Mouse (Mus musculus) CH12.LX (cell line): ENCODE measurements at regions not wholly inside any gene's neighbourhood (a gene's known extent, or its start where the extent isn't known, plus 50 kb on each side); places are given as distances from the start of the nearest gene placed in this dataset.

Source experiments
- CTCF ChIP-seq, 2 experiments: IDR thresholded peaks in 1 of 2; conservative IDR thresholded peaks in 1 of 2; 2 replicates each; pipeline ENCODE4 v1.5.1; 2011 to 2012; ENCODE audit warnings: low read depth in 2 of 2, low read length in 2 of 2, improper control_type of control experiment in 1 of 2, inconsistent platforms in 1 of 2, mild to moderate bottlenecking in 1 of 2, moderate library complexity in 1 of 2
- E2F4 ChIP-seq: IDR thresholded peaks from 2 replicates; pipeline ENCODE4 v1.6.1; 2011; ENCODE audit warnings: low read depth, low read length, improper control_type of control experiment; ENCODE audit not compliant: insufficient replicate concordance
- ETS1 ChIP-seq: conservative IDR thresholded peaks from 2 replicates; pipeline ENCODE4 v1.6.1; 2012; ENCODE audit warnings: low read depth, mild to moderate bottlenecking, inconsistent platforms, low read length, improper control_type of control experiment, moderate library complexity
- HCFC1 ChIP-seq: IDR thresholded peaks from 2 replicates; pipeline ENCODE4 v1.6.1; 2012; ENCODE audit warnings: low read depth, mild to moderate bottlenecking, inconsistent platforms, low read length, improper control_type of control experiment
- MAX ChIP-seq: IDR thresholded peaks from 2 replicates; pipeline ENCODE4 v1.6.1; 2011; ENCODE audit warnings: low read length, improper control_type of control experiment
- NELFE ChIP-seq: IDR thresholded peaks from 2 replicates; pipeline ENCODE4 v1.6.1; 2011; ENCODE audit warnings: low read depth, low read length, improper control_type of control experiment
- TCF12 ChIP-seq: IDR thresholded peaks from 2 replicates; pipeline ENCODE4 v1.6.1; 2014; ENCODE audit warnings: low read depth, mild to moderate bottlenecking, inconsistent platforms, low read length, improper control_type of control experiment
- UBTF ChIP-seq: IDR thresholded peaks from 2 replicates; pipeline ENCODE4 v1.6.1; 2012; ENCODE audit warnings: low read depth, mild to moderate bottlenecking, inconsistent platforms, low read length, improper control_type of control experiment, moderate library complexity
- ZMIZ1 ChIP-seq: IDR thresholded peaks from 2 replicates; pipeline ENCODE4 v1.6.1; 2012; ENCODE audit warnings: low read depth, mild to moderate bottlenecking, inconsistent platforms, low read length, improper control_type of control experiment

- TF ChIP-seq UBTF (no peak), TCF12 (no peak), CTCF (conservative IDR thresholded peaks at IDR 0.05 in 1 of 2, IDR thresholded peaks at IDR 0.05 in 1 of 2; ENCODE audit: low read depth in 2 of 2, low read length in 2 of 2) (no peak), ZMIZ1 (no peak), ETS1 (no peak), NELFE (no peak), HCFC1 (no peak), E2F4 (no peak), MAX (no peak)
Observed at GRCm38 (mm10) chr12:13083337-13084054, 141.8 kb upstream of the Mycn start.
